Mouse (Mus musculus) limb, embryonic 15.5 days (tissue): Measurements from ENCODE around the gene Btg4. TPM values are rescaled to one million over a fixed set of nuclear protein-coding genes. Genes with fewer than 3 reads are reported as not detected.

Source experiments
- ATAC-seq: fragments of 200-750 bp; cut with Nextera tagmentation; 2 replicates; pipeline ENCODE4 v1.8.0; 2017; ENCODE audit warnings: low read depth, moderate TSS enrichment; ENCODE audit not compliant: insufficient number of reproducible peaks, low FRiP score, low TSS enrichment
- H3K27ac ChIP-seq: fragments of 300-500 bp; sonication (generic); 2 replicates; pipeline ENCODE4 v1.5.1; 2015; ENCODE audit warnings: moderate library complexity, mild to moderate bottlenecking, inconsistent platforms
- H3K27me3 ChIP-seq: fragments of 300-500 bp; sonication (generic); 2 replicates; pipeline ENCODE4 v1.6.1; 2015; ENCODE audit warnings: inconsistent platforms
- H3K36me3 ChIP-seq: fragments of 300-500 bp; sonication (generic); 2 replicates; pipeline ENCODE4 v1.6.1; 2015; ENCODE audit warnings: inconsistent platforms
- H3K4me1 ChIP-seq: fragments of 300-500 bp; sonication (generic); 2 replicates; pipeline ENCODE4 v1.6.1; 2015; ENCODE audit warnings: inconsistent platforms
- H3K4me2 ChIP-seq: fragments of 300-500 bp; sonication (generic); 2 replicates; pipeline ENCODE4 v1.6.1; 2015; ENCODE audit warnings: mild to moderate bottlenecking, inconsistent platforms
- H3K4me3 ChIP-seq: fragments of 300-500 bp; sonication (generic); 2 replicates; pipeline ENCODE4 v1.5.1; 2015; ENCODE audit warnings: mild to moderate bottlenecking, inconsistent platforms
- H3K9ac ChIP-seq: fragments of 300-500 bp; sonication (generic); 2 replicates; pipeline ENCODE4 v1.6.1; 2015; ENCODE audit warnings: inconsistent platforms
- H3K9me3 ChIP-seq: fragments of 300-500 bp; sonication (generic); 2 replicates; pipeline ENCODE4 v1.6.1; 2016; ENCODE audit warnings: inconsistent platforms
- WGBS: fragments of 180-500 bp; shearing (Covaris S2); methylation state at CpG from one replicate; pipeline ENCODE4 v1.1.7; 2015; 5-methylcytosine and 5-hydroxymethylcytosine counted together
- polyA plus RNA-seq: library from polyadenylated mRNA; unstranded; fragments of >200 nt; fragmentation: Nextera tagmentation; extraction: Ambion mirVana; gene quantifications from 2 replicates; pipeline ENCODE4 v1.2.1, GENCODE M21; 2015

Gene Btg4
- not detected in 2 replicates for polyA plus RNA-seq

DNA sequence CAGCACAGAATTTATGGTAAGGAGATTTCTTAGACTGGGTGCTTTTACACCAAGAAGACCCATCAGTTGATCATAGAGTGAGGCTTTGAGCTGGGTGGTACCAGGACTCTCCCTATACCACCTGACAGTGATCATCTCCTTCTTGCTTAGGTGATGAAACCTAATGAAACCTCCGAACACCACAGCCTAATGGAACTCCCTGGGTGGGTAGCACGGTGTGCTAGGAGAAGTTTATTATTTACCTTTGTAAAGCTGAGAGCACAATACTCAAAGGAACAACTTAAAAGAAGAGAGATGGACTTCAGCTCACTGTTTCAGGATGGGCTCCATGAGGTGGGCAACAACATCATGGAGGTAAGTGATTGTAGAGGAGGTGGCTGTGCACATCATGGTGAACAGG lies at the start of gene Btg4:
TSS of gene Btg4 (plus strand) at position 301 of the 400 bp plus-strand sequence.
- WGBS = 75% methylated on average over 2 of the region's 2 CpGs
- no peak within 1 kb of the TSS for H3K9ac ChIP-seq
- no peak within 1 kb of the TSS for H3K27ac ChIP-seq
- no peak within 1 kb of the TSS for H3K4me2 ChIP-seq
- H3K4me1 ChIP-seq = 0 out of 2 replicates have a peak, but pooled peaks cover 2% of the 10 kb centered on the region
- H3K4me3 ChIP-seq = no peak within 1 kb of the TSS
- H3K27me3 ChIP-seq = no peaks in the 10 kb centered on the region
- no peak for ATAC-seq
- peaks cover 6% of the 10 kb centered on the region for H3K36me3 ChIP-seq
- H3K9me3 ChIP-seq = no peaks in the 10 kb centered on the region

DNA sequence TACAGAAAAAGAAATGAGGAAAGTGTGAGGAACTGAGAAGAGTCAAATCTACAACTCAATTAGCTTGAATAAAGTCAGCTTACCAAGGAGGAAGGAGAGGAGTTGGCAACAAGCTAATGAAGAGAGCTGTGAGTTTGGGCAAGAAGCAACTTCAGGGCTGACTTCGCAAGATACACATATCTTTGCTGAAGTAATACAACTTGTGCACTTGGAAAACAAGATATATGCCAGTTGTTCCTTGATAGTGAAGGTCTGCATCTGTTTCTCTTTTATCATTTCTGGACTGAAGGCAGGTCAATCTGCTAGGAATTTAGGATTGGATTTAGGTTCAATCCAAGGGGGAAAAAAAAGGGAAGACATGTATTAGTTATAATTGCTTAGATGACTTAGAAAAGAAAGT lies 47.1 kb upstream of the Btg4 start:
- no peak overlapping the region for H3K27ac ChIP-seq
- H3K4me3 ChIP-seq = no peak overlapping the region
- H3K4me2 ChIP-seq = no peak overlapping the region
- no peaks in the 10 kb centered on the region for H3K27me3 ChIP-seq
- WGBS = 90% methylated on average over 1 of the region's 1 CpGs
- H3K9ac ChIP-seq = no peak overlapping the region
- H3K9me3 ChIP-seq = no peaks in the 10 kb centered on the region
- H3K36me3 ChIP-seq = no peaks in the 10 kb centered on the region
- no peak for ATAC-seq
- no peaks in the 10 kb centered on the region for H3K4me1 ChIP-seq

DNA sequence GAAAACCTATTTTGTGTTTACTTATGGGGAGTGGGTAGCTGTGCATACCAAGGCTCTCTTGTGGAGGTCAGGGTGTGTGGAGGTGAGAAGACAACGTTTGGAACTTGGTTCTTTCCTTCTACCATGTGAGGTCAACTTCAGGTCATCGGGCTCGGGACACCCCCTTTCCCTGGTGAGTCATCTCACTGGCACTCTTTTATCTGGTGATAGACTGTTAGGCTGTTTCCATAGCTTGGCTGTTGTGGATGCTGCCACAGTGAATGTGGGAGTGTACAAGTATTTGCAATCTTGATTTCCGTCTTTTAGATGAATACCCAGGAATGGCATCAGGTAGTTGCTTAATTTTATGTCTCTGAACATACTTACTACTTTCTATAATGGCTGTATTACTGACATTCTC lies 45.0 kb upstream of the Btg4 start:
- H3K27me3 ChIP-seq = no peaks in the 10 kb centered on the region
- no peak overlapping the region for H3K27ac ChIP-seq
- H3K9me3 ChIP-seq = no peaks in the 10 kb centered on the region
- ATAC-seq = no peak
- H3K4me1 ChIP-seq = no peaks in the 10 kb centered on the region
- no peak overlapping the region for H3K9ac ChIP-seq
- H3K4me3 ChIP-seq = no peak overlapping the region
- no peaks in the 10 kb centered on the region for H3K36me3 ChIP-seq
- H3K4me2 ChIP-seq = no peak overlapping the region
- 45% methylated on average over 4 of the region's 4 CpGs for WGBS

DNA sequence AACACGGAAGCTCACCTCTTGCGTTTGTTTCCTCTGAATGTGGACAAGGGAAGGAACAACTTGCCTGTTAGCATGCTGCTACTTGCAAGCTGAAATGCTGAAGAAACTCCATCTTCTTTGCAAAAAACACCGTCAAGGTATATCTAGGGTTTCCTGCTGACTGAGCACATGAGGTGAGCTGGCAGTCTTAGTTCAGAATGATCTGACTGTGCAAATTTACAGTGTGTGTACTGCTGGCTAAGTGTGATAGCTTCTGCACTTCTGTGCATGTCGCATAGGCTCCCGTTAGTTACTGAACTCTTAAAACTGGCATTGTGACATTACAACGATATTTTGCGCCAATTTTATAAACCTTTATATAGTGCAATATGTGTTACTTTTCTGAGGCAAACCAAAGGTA lies 41.0 kb upstream of the Btg4 start:
- WGBS = 65% methylated on average over 7 of the region's 7 CpGs
- ATAC-seq = no peak

DNA sequence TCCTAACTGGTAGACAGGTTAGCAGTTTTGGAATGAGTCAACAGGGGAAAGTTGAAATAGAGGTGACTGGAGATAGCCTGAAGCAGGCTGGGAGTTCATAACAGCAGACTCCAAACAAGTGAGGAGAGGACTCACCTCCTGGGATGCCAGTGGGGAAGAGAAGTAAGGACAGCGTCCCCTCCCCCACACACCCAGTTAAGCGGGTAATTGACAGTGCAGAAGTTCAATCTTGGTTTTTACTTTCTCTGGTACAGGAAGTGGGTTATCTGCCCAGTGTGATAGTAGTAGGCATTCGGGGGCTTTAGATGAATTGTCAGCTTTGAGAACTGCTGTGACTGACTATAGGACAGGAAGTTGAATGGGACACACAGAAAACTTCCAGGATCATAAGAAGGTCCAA lies 40.4 kb upstream of the Btg4 start:
- Histone ChIP-seq H3K4me1 (no peaks in the 10 kb centered on the region), H3K4me3 (no peak overlapping the region), H3K27ac (no peak overlapping the region), H3K9me3 (no peaks in the 10 kb centered on the region), H3K4me2 (no peak overlapping the region), H3K27me3 (no peaks in the 10 kb centered on the region), H3K36me3 (no peaks in the 10 kb centered on the region), H3K9ac (no peak overlapping the region)
- ATAC-seq = no peak
- 69% methylated on average over 3 of the region's 3 CpGs for WGBS

More for the DNA sequence above, 41.0 kb upstream of the Btg4 start:
- Histone ChIP-seq H3K4me2 (no peak overlapping the region), H3K27me3 (no peaks in the 10 kb centered on the region), H3K4me1 (no peaks in the 10 kb centered on the region), H3K9ac (no peak overlapping the region), H3K4me3 (no peak overlapping the region), H3K36me3 (no peaks in the 10 kb centered on the region), H3K27ac (no peak overlapping the region), H3K9me3 (no peaks in the 10 kb centered on the region)

DNA sequence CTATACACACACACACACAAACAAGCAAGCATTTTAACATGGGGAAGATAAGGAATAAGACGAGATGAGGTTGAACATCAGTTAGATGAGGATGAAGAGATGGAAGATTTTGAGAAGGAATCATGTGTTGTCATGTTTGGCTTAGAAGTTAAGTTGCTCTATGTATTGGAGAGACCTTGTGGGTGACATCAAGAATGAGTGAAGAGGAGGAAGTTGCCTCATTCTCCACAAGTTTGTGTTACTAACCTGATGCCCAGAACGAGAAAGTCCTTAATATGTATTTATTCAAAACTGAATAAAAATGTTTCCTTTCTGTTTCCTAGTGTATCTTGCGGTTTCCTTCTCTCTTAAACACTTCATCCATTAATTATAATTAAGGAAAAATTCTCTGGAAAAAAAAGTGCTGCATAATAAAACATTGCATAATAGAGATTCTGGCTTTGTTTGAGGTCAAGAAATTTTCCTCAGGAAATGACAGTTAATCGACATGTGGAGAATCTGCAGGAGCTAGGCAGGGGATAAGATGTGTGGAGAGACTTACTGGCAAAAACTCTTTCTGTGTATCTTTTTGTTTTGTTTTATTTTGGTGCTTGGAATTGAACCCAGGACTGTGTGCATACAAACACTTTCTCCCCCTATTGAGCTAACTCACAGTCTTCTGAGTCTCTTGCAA lies 39.4 kb upstream of the Btg4 start:
- WGBS = 81% methylated on average over 4 of the region's 4 CpGs
- Histone ChIP-seq H3K9ac (no peak overlapping the region), H3K4me2 (no peak overlapping the region), H3K27ac (no peak overlapping the region), H3K9me3 (no peaks in the 10 kb centered on the region), H3K4me3 (no peak overlapping the region), H3K36me3 (no peaks in the 10 kb centered on the region), H3K4me1 (no peaks in the 10 kb centered on the region), H3K27me3 (no peaks in the 10 kb centered on the region)
- no peak for ATAC-seq

DNA sequence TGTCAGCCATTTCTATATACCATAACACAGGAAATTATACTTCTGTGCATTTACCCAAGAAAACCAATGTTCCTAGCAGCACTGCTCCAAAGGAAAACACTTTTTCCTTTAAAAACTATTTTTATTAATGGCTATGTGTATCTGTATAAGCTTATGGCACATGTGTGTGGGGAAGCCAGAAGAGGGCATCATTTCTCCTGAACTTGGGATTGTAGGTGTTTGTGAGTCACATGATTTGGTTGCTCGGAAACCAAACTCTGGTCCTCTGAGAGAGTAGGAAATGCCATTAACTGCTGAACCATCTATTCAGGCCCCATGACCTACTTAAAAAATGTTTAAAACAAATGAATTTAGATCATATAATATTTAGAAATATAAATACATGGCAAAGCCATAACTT lies 33.7 kb upstream of the Btg4 start:
- Histone ChIP-seq H3K36me3 (no peaks in the 10 kb centered on the region), H3K4me3 (no peak overlapping the region), H3K9me3 (no peaks in the 10 kb centered on the region), H3K4me2 (no peak overlapping the region), H3K4me1 (no peaks in the 10 kb centered on the region), H3K9ac (no peak overlapping the region), H3K27ac (no peak overlapping the region), H3K27me3 (0 out of 2 replicates have a peak, but pooled peaks cover 4% of the 10 kb centered on the region)
- 80% methylated on average over 1 of the region's 1 CpGs for WGBS
- ATAC-seq = no peak

DNA sequence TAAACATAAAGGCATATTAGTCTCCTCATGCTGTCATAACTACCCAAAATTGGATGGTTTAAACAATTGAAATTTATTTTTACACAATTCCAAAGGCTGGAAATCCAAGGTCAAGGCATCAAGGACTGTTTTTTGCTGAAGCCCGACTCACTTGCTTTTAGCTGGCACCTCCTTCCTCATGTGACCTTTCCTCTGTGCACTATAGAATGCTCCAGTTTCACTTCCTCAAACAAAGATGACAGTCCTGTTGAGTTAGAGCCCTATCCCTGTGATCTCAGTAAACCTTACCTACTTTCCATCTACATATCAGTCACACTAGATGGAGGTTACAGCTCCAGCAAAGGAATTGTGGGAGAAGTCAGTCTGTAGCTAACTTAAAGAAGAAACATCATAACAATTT lies 30.6 kb upstream of the Btg4 start:
- Histone ChIP-seq H3K4me2 (no peak overlapping the region), H3K27ac (no peak overlapping the region), H3K4me1 (no peaks in the 10 kb centered on the region), H3K36me3 (no peaks in the 10 kb centered on the region), H3K27me3 (0 out of 2 replicates have a peak, but pooled peaks cover 4% of the 10 kb centered on the region), H3K9ac (no peak overlapping the region), H3K4me3 (no peak overlapping the region), H3K9me3 (no peaks in the 10 kb centered on the region)
- 42% methylated on average over 1 of the region's 1 CpGs for WGBS
- no peak for ATAC-seq

DNA sequence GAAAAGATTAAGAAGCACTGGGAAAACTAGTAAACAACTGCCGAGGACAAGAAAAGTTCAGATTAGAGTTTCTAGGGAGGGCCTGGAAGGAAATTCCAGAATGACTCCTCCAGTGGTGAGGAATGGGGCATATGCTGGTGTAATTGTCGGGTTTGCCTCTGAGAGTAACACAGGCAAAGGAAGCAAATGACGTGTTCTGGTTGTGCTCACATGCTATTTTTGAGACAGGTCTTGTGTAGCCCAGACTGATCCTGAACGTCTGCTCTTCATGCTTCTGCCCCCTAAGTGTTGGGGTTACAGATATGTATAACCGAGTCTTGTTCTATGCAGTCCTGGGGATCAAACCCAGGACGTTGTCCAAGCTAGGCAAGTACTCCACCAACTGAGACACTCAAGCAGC lies 29.1 kb upstream of the Btg4 start:
- Histone ChIP-seq H3K9ac (no peak overlapping the region), H3K36me3 (no peaks in the 10 kb centered on the region), H3K9me3 (no peaks in the 10 kb centered on the region), H3K4me2 (no peak overlapping the region), H3K27me3 (0 out of 2 replicates have a peak, but pooled peaks cover 4% of the 10 kb centered on the region), H3K27ac (no peak overlapping the region), H3K4me3 (no peak overlapping the region), H3K4me1 (no peaks in the 10 kb centered on the region)
- WGBS = 56% methylated on average over 6 of the region's 6 CpGs
- ATAC-seq = no peak

DNA sequence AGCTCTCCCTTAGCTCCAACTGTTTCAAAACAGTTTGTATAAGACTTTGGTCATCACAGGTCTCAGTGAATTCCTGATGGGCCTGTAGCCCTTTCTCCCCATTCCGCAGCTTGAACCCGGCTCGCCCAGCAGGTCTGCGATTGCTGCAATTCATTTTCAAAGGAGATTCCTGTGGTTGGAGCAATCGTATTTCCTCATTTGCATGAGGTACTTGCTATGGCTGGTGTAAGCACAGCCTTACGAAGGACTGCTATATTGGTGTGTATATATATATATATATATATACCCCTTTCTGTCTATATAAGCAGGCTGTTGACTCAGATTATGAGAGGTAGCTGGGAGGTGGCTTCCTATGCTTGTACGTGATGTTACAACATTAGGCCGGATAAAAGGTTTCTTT lies 28.4 kb upstream of the Btg4 start:
- no peak overlapping the region for H3K9ac ChIP-seq
- H3K36me3 ChIP-seq = no peaks in the 10 kb centered on the region
- no peak overlapping the region for H3K4me3 ChIP-seq
- no peaks in the 10 kb centered on the region for H3K9me3 ChIP-seq
- H3K27me3 ChIP-seq = 0 out of 2 replicates have a peak, but pooled peaks cover 4% of the 10 kb centered on the region
- 61% methylated on average over 8 of the region's 8 CpGs for WGBS
- no peak for ATAC-seq
- no peaks in the 10 kb centered on the region for H3K4me1 ChIP-seq
- H3K4me2 ChIP-seq = no peak overlapping the region
- no peak overlapping the region for H3K27ac ChIP-seq

DNA sequence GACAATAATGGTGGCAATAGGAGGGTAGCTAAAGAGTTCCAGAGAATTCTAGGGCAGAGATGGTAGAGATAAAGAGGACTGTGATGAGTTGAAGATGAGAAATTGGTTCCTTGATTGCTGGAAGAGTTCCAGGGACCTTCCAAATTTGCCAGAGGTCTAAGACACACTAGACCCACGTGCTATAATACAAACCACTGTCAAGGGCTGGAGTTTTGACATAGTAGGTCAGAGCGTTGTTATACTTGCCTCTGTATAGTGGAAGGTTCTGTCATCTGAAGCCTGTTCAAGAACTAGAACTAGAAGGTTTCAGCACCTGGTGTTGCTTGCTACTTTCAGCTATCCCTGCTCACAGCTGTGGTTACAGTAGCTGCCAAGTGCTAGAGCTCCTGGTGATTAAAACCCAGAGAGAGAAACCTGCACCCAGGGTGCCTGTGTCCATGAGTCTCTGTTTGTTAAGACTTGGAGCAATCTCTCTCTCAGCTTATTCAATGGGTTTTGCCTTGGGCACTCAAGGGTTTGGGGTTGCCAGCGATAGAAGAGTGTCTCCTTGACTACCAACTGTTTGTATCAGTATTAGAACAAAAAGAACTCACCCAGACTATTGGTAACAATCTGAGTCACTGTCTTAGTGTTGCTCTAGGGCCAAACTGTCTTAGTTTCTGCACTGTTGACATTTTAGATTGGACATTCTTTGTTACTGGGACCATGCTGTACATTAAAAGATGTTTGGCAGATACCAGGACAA lies 27.7 kb upstream of the Btg4 start:
- no peak overlapping the region for H3K4me2 ChIP-seq
- no peak overlapping the region for H3K4me3 ChIP-seq
- no peak overlapping the region for H3K27ac ChIP-seq
- ATAC-seq = no peak
- no peaks in the 10 kb centered on the region for H3K9me3 ChIP-seq
- H3K9ac ChIP-seq = no peak overlapping the region
- 0 out of 2 replicates have a peak, but pooled peaks cover 4% of the 10 kb centered on the region for H3K27me3 ChIP-seq
- H3K4me1 ChIP-seq = no peaks in the 10 kb centered on the region
- 81% methylated on average over 3 of the region's 3 CpGs for WGBS
- H3K36me3 ChIP-seq = no peaks in the 10 kb centered on the region

DNA sequence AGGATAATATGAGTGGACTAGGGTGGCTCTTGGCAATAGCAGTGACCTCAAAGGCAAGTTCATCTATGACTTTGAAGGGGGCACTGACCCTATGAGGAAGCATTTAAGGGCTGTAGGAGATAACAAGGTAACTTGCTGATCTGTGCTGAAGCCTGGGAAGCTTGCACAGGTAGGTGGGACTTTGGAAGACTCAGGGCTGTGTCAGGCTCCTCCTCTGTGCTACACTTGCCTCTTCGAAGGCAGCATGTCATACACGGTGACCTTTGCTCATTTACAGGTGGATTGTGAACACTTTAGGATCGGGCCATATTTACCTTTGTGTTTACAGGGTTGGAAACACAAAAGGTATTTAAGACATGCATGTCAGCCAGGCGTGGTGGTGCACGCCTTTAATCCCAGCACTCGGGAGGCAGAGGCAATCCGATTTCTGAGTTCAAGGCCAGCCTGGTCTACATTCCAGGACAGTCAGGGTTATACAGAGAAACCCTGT lies 19.2 kb upstream of the Btg4 start:
- 88% methylated on average over 7 of the region's 7 CpGs for WGBS
- Histone ChIP-seq H3K9ac (no peak overlapping the region), H3K9me3 (no peaks in the 10 kb centered on the region), H3K4me3 (no peak overlapping the region), H3K4me2 (no peak overlapping the region), H3K4me1 (no peaks in the 10 kb centered on the region), H3K27me3 (no peaks in the 10 kb centered on the region), H3K27ac (no peak overlapping the region), H3K36me3 (no peaks in the 10 kb centered on the region)
- no peak for ATAC-seq
